Mouse (Mus musculus) forebrain, embryonic 13.5 days (tissue): ENCODE measurements at regions not wholly inside any gene's neighbourhood (a gene's known extent, or its start where the extent isn't known, plus 50 kb on each side); places are given as distances from the start of the nearest gene placed in this dataset.
A peak's percentile ranks its signal among the peaks of the same experiment; 100 is the strongest.

ENCODE experiments used
- ATAC-seq: fragments of 200-750 bp; cut with Nextera tagmentation; 2 replicates; pipeline ENCODE4 v1.8.0; 2017
- H3K27ac ChIP-seq: fragments of 300-500 bp; sonication (generic); 2 replicates; pipeline ENCODE4 v1.5.1; 2015; ENCODE audit warnings: inconsistent platforms, mild to moderate bottlenecking, moderate library complexity
- H3K27me3 ChIP-seq: fragments of 300-500 bp; sonication (generic); 2 replicates; pipeline ENCODE4 v1.6.1; 2015; ENCODE audit warnings: mild to moderate bottlenecking, inconsistent platforms
- H3K36me3 ChIP-seq: fragments of 300-500 bp; sonication (generic); 2 replicates; pipeline ENCODE4 v1.6.1; 2015; ENCODE audit warnings: mild to moderate bottlenecking, inconsistent platforms; ENCODE audit not compliant: poor library complexity, severe bottlenecking
- H3K4me1 ChIP-seq: fragments of 300-500 bp; sonication (generic); 2 replicates; pipeline ENCODE4 v1.6.1; 2015; ENCODE audit warnings: inconsistent platforms
- H3K4me2 ChIP-seq: fragments of 300-500 bp; sonication (generic); 2 replicates; pipeline ENCODE4 v1.6.1; 2015; ENCODE audit warnings: inconsistent platforms, mild to moderate bottlenecking, moderate library complexity
- H3K4me3 ChIP-seq: fragments of 300-500 bp; sonication (generic); 2 replicates; pipeline ENCODE4 v1.5.1; 2015; ENCODE audit warnings: mild to moderate bottlenecking, inconsistent platforms
- H3K9ac ChIP-seq: fragments of 300-500 bp; sonication (generic); 2 replicates; pipeline ENCODE4 v1.6.1; 2015; ENCODE audit warnings: mild to moderate bottlenecking, inconsistent platforms
- H3K9me3 ChIP-seq: fragments of 300-500 bp; sonication (generic); replicated peaks from 2 replicates; pipeline ENCODE4 v1.6.1; 2016; ENCODE audit warnings: inconsistent platforms
- WGBS: fragments of 180-500 bp; shearing (Covaris S2); methylation state at CpG from one replicate; pipeline ENCODE4 v1.1.7; 2015; 5-methylcytosine and 5-hydroxymethylcytosine counted together

GRCm38 (mm10) chr16:29884899-29885298 is 179.3 kb upstream of the Hes1 start:
- Histone ChIP-seq H3K4me1 (peaks cover 52% of the 10 kb centered on the region), H3K27ac (no peak overlapping the region), H3K9me3 (no peaks in the 10 kb centered on the region), H3K4me3 (no peak overlapping the region), H3K4me2 (no peak overlapping the region), H3K27me3 (peaks cover 11% of the 10 kb centered on the region; the same call in 1 of the 2 replicates), H3K36me3 (no peaks in the 10 kb centered on the region), H3K9ac (no peak overlapping the region)
- 73% methylated on average over 4 of the region's 4 CpGs for WGBS
- ATAC-seq: no peak

- Histone ChIP-seq H3K27me3 (peaks cover 10% of the 10 kb centered on the region; the same call in 1 of the 2 replicates), H3K36me3 (no peaks in the 10 kb centered on the region), H3K4me2 (no peak overlapping the region), H3K4me1 (peaks cover 43% of the 10 kb centered on the region), H3K9me3 (no peaks in the 10 kb centered on the region), H3K27ac (no peak overlapping the region), H3K9ac (no peak overlapping the region), H3K4me3 (no peak overlapping the region)
- ATAC-seq: no peak
- WGBS: 94% methylated on average over 4 of the region's 4 CpGs
Measured at GRCm38 (mm10) chr16:29886755-29887154, 177.4 kb upstream of the Hes1 start.

- ATAC-seq: no peak
- Histone ChIP-seq H3K4me2 (no peak overlapping the region), H3K4me1 (peaks cover 31% of the 10 kb centered on the region), H3K9ac (no peak overlapping the region), H3K4me3 (no peak overlapping the region), H3K9me3 (no peaks in the 10 kb centered on the region), H3K36me3 (no peaks in the 10 kb centered on the region), H3K27ac (no peak overlapping the region), H3K27me3 (peaks cover 10% of the 10 kb centered on the region; the same call in 1 of the 2 replicates)
- 34% methylated on average over 4 of the region's 4 CpGs for WGBS
Measured at GRCm38 (mm10) chr16:29889346-29889745, 174.8 kb upstream of the Hes1 start.

- Histone ChIP-seq H3K4me2 (no peak overlapping the region), H3K9me3 (no peaks in the 10 kb centered on the region), H3K27me3 (0 out of 2 replicates have a peak, but pooled peaks cover 5% of the 10 kb centered on the region), H3K4me3 (no peak overlapping the region), H3K4me1 (peaks cover 25% of the 10 kb centered on the region), H3K27ac (no peak overlapping the region), H3K36me3 (no peaks in the 10 kb centered on the region), H3K9ac (no peak overlapping the region)
- 66% methylated on average over 7 of the region's 7 CpGs for WGBS
- no peak for ATAC-seq
Measured at GRCm38 (mm10) chr16:29891472-29891871, 172.7 kb upstream of the Hes1 start.

GRCm38 (mm10) chr16:29893871-29894828 is 170.0 kb upstream of the Hes1 start:
- peaks cover 24% of the 10 kb centered on the region for H3K4me1 ChIP-seq
- peak overlapping the region; percentile 54; the same call in 1 of the 2 replicates for H3K9ac ChIP-seq
- WGBS: 16% methylated on average over 21 of the region's 21 CpGs
- H3K4me2 ChIP-seq: peak overlapping the region; percentile 37
- H3K36me3 ChIP-seq: no peaks in the 10 kb centered on the region
- H3K4me3 ChIP-seq: no peak overlapping the region
- H3K27ac ChIP-seq: peak overlapping the region; percentile 65
- H3K9me3 ChIP-seq: no peaks in the 10 kb centered on the region
- peak; percentile 88 for ATAC-seq
- 0 out of 2 replicates have a peak, but pooled peaks cover 5% of the 10 kb centered on the region for H3K27me3 ChIP-seq

GRCm38 (mm10) chr16:29896393-29896792 is 167.8 kb upstream of the Hes1 start:
- no peaks in the 10 kb centered on the region for H3K9me3 ChIP-seq
- H3K9ac ChIP-seq: no peak overlapping the region
- 0 out of 2 replicates have a peak, but pooled peaks cover 5% of the 10 kb centered on the region for H3K27me3 ChIP-seq
- H3K27ac ChIP-seq: no peak overlapping the region
- ATAC-seq: no peak
- no peaks in the 10 kb centered on the region for H3K36me3 ChIP-seq
- H3K4me2 ChIP-seq: no peak overlapping the region
- 90% methylated on average over 4 of the region's 4 CpGs for WGBS
- H3K4me1 ChIP-seq: peaks cover 19% of the 10 kb centered on the region
- H3K4me3 ChIP-seq: no peak overlapping the region

GRCm38 (mm10) chr16:29903510-29903909 is 160.7 kb upstream of the Hes1 start:
- Histone ChIP-seq H3K36me3 (no peaks in the 10 kb centered on the region), H3K4me1 (peaks cover 25% of the 10 kb centered on the region), H3K27ac (no peak overlapping the region), H3K27me3 (no peaks in the 10 kb centered on the region), H3K9me3 (no peaks in the 10 kb centered on the region), H3K4me2 (no peak overlapping the region), H3K4me3 (no peak overlapping the region), H3K9ac (no peak overlapping the region)
- 80% methylated on average over 8 of the region's 8 CpGs for WGBS
- ATAC-seq: no peak

- no peaks in the 10 kb centered on the region for H3K27me3 ChIP-seq
- no peak overlapping the region for H3K9ac ChIP-seq
- no peak overlapping the region for H3K27ac ChIP-seq
- no peak for ATAC-seq
- 55% methylated on average over 9 of the region's 9 CpGs for WGBS
- H3K36me3 ChIP-seq: no peaks in the 10 kb centered on the region
- H3K4me1 ChIP-seq: peaks cover 25% of the 10 kb centered on the region
- no peaks in the 10 kb centered on the region for H3K9me3 ChIP-seq
- H3K4me3 ChIP-seq: no peak overlapping the region
- H3K4me2 ChIP-seq: no peak overlapping the region
Measured at GRCm38 (mm10) chr16:29904183-29904775, 159.9 kb upstream of the Hes1 start.

- H3K36me3 ChIP-seq: no peaks in the 10 kb centered on the region
- H3K4me3 ChIP-seq: no peak overlapping the region
- H3K27ac ChIP-seq: no peak overlapping the region
- ATAC-seq: no peak
- WGBS: 56% methylated on average over 7 of the region's 7 CpGs
- H3K9ac ChIP-seq: no peak overlapping the region
- no peaks in the 10 kb centered on the region for H3K27me3 ChIP-seq
- H3K9me3 ChIP-seq: no peaks in the 10 kb centered on the region
- peaks cover 25% of the 10 kb centered on the region for H3K4me1 ChIP-seq
- H3K4me2 ChIP-seq: no peak overlapping the region
Measured at GRCm38 (mm10) chr16:29907331-29907730, 156.9 kb upstream of the Hes1 start.

- no peak for ATAC-seq
- 18% methylated on average over 8 of the region's 8 CpGs for WGBS
- H3K4me1 ChIP-seq: peaks cover 25% of the 10 kb centered on the region
Measured at GRCm38 (mm10) chr16:29908031-29908430, 156.2 kb upstream of the Hes1 start.

GRCm38 (mm10) chr16:29909923-29910465 is 154.2 kb upstream of the Hes1 start:
- peaks cover 15% of the 10 kb centered on the region; the same call in 1 of the 2 replicates for H3K4me1 ChIP-seq
- no peak overlapping the region for H3K4me3 ChIP-seq
- no peak overlapping the region for H3K27ac ChIP-seq
- no peaks in the 10 kb centered on the region for H3K27me3 ChIP-seq
- WGBS: 53% methylated on average over 5 of the region's 5 CpGs
- no peaks in the 10 kb centered on the region for H3K9me3 ChIP-seq
- ATAC-seq: no peak
- no peaks in the 10 kb centered on the region for H3K36me3 ChIP-seq
- no peak overlapping the region for H3K9ac ChIP-seq
- no peak overlapping the region for H3K4me2 ChIP-seq

More at GRCm38 (mm10) chr16:29908031-29908430, 156.2 kb upstream of the Hes1 start:
- Histone ChIP-seq H3K36me3 (no peaks in the 10 kb centered on the region), H3K27ac (no peak overlapping the region), H3K9me3 (no peaks in the 10 kb centered on the region), H3K27me3 (no peaks in the 10 kb centered on the region), H3K4me3 (no peak overlapping the region), H3K9ac (no peak overlapping the region), H3K4me2 (no peak overlapping the region)

GRCm38 (mm10) chr16:29911164-29911571 is 153.0 kb upstream of the Hes1 start:
- no peaks in the 10 kb centered on the region for H3K9me3 ChIP-seq
- no peak overlapping the region for H3K4me3 ChIP-seq
- H3K4me1 ChIP-seq: peaks cover 21% of the 10 kb centered on the region
- H3K9ac ChIP-seq: no peak overlapping the region
- no peaks in the 10 kb centered on the region for H3K27me3 ChIP-seq
- H3K36me3 ChIP-seq: no peaks in the 10 kb centered on the region
- no peak for ATAC-seq
- no peak overlapping the region for H3K27ac ChIP-seq
- no peak overlapping the region for H3K4me2 ChIP-seq
- WGBS: 86% methylated on average over 7 of the region's 7 CpGs
